19 mouse cellular contexts compared by ENCODE assay signal in the genomic region with DNA sequence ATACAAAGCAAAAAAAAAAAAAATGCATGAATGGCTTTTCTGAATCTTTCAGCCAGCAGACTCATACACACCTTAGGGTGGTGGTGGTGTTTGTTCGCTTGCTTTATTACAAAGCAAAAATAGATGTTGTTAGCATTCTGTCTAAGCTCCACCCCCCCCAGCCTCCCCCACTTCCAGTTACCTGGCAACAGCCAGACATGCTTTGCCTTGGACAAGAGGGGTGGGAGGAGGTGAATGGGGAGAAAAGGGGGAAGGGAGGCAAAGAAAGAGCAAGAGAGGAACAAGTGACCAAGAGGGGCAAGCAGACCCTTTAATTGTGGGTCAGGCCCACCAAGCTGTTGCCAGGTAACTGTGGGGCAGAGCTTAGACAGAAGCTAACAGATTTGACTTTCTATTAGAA.
DNase-seq lines count a peak whose midpoint lies in the region; ATAC-seq and TF ChIP-seq lines count a peak whose summit lies in the region.
"Had no signal": no experiment of that assay in that cellular context is flagged by ENCODE, and none has a peak within 500 bp of the region (broad histone marks: within the 10 kb centered on the region; RNA-seq: fewer than 3 reads in every experiment).

No protein-coding gene starts in this region.

- no peak overlapping the region for H3K9ac ChIP-seq in hindbrain, embryonic 11.5 days (ENCODE audit: low read depth, low read length)
- no peak overlapping the region for H3K9ac ChIP-seq in hindbrain, embryonic 16.5 days (ENCODE audit: low read depth, low read length)
- H3K9ac ChIP-seq in midbrain, embryonic 14.5 days (replicated peaks; ENCODE audit: low read length), result no peak overlapping the region
- H3K9ac ChIP-seq: forebrain, embryonic 15.5 days; heart, embryonic 15.5 days had no signal

- no peaks in the 10 kb centered on the region for H3K27me3 ChIP-seq in hindbrain, embryonic 11.5 days (ENCODE audit: control insufficient read depth, insufficient read depth, low read length)
- H3K27me3 ChIP-seq in hindbrain, embryonic 16.5 days (replicated peaks; ENCODE audit: control insufficient read depth, insufficient read depth, low read length), result no peaks in the 10 kb centered on the region
- H3K27me3 ChIP-seq in midbrain, embryonic 14.5 days (ENCODE audit: control insufficient read depth, insufficient read depth, low read length), result no peaks in the 10 kb centered on the region
- H3K27me3 ChIP-seq: CH12.LX; forebrain, embryonic 15.5 days; heart, embryonic 15.5 days had no signal

- TF ChIP-seq POLR2A in brain, embryonic 14.5 days (IDR thresholded peaks at IDR 0.05; ENCODE audit: borderline replicate concordance, extremely low read depth, insufficient read depth, insufficient read length, poor library complexity, severe bottlenecking), result no peak

- peak; percentile 79 for ATAC-seq in hindbrain, embryonic 11.5 days (ENCODE audit: low FRiP score)
- ATAC-seq in hindbrain, embryonic 16.5 days, result no peak
- no peak for ATAC-seq in midbrain, embryonic 14.5 days (ENCODE audit: low FRiP score, low TSS enrichment)
- ATAC-seq: forebrain, embryonic 15.5 days; hindbrain, postnatal 0 days had no signal

- H3K4me3 ChIP-seq in hindbrain, embryonic 11.5 days (ENCODE audit: low read depth, low read length), result no peak overlapping the region
- H3K4me3 ChIP-seq in hindbrain, embryonic 16.5 days (ENCODE audit: low read length), result no peak overlapping the region
- H3K4me3 ChIP-seq in midbrain, embryonic 14.5 days (replicated peaks; ENCODE audit: low read depth, low read length), result no peak overlapping the region
- H3K4me3 ChIP-seq: embryonic facial prominence, embryonic 10.5 days; forebrain, embryonic 15.5 days; heart, adult 2 months; heart, embryonic 15.5 days had no signal

- H3K36me3 ChIP-seq in hindbrain, embryonic 11.5 days (ENCODE audit: control insufficient read depth, insufficient read depth, low read length), result no peaks in the 10 kb centered on the region
- H3K36me3 ChIP-seq in hindbrain, embryonic 16.5 days (ENCODE audit: control insufficient read depth, insufficient read depth, low read length), result no peaks in the 10 kb centered on the region
- H3K36me3 ChIP-seq in midbrain, embryonic 14.5 days (ENCODE audit: control insufficient read depth, insufficient read depth, low read length), result no peaks in the 10 kb centered on the region
- H3K36me3 ChIP-seq: embryonic facial prominence, embryonic 10.5 days; forebrain, embryonic 15.5 days; heart, embryonic 15.5 days had no signal

- DNase-seq in hindbrain, embryonic 11.5 days (ENCODE audit: low spot score), result peak; percentile 20
- peak; percentile 23 for DNase-seq in brain, embryonic 14.5 days (ENCODE audit: low read depth)
- peak; percentile 29 for DNase-seq in embryo, embryonic 10.5 days (ENCODE audit: low spot score)
- DNase-seq in midbrain, embryonic 14.5 days, result peak; percentile 5
- DNase-seq in left cerebral cortex, adult 9 months (ENCODE audit: low spot score in 2 of 2), result no peak
- DNase-seq: adrenal gland, adult 2 months; adrenal gland, postnatal 25 days; cerebellum, adult 2 months; cerebellum, postnatal 10 days; gastrocnemius, postnatal 10 days; heart, adult 2 months; heart, postnatal 14 days had no signal

- H3K27ac ChIP-seq in hindbrain, embryonic 11.5 days (ENCODE audit: low read depth, low read length), result no peak overlapping the region
- no peak overlapping the region for H3K27ac ChIP-seq in hindbrain, embryonic 16.5 days (ENCODE audit: low read depth, low read length)
- H3K27ac ChIP-seq in midbrain, embryonic 14.5 days (replicated peaks; ENCODE audit: low read depth, low read length), result no peak overlapping the region
- H3K27ac ChIP-seq: embryonic facial prominence, embryonic 10.5 days; forebrain, embryonic 15.5 days; heart, adult 2 months; heart, embryonic 15.5 days; hindbrain, postnatal 0 days had no signal

- H3K4me2 ChIP-seq in hindbrain, embryonic 11.5 days (replicated peaks; ENCODE audit: low read depth, low read length), result no peak overlapping the region
- no peak overlapping the region for H3K4me2 ChIP-seq in hindbrain, embryonic 16.5 days (ENCODE audit: low read length)
- no peak overlapping the region for H3K4me2 ChIP-seq in midbrain, embryonic 14.5 days (ENCODE audit: low read length)
- H3K4me2 ChIP-seq: forebrain, embryonic 15.5 days; heart, embryonic 11.5 days; heart, embryonic 15.5 days had no signal

- H3K4me1 ChIP-seq in hindbrain, embryonic 11.5 days (replicated peaks; ENCODE audit: control insufficient read depth, insufficient read depth, low read length), result no peaks in the 10 kb centered on the region
- no peaks in the 10 kb centered on the region for H3K4me1 ChIP-seq in hindbrain, embryonic 16.5 days (ENCODE audit: control insufficient read depth, insufficient read depth, low read depth, low read length)
- H3K4me1 ChIP-seq in midbrain, embryonic 14.5 days (ENCODE audit: control insufficient read depth, insufficient read depth, low read length), result no peaks in the 10 kb centered on the region
- H3K4me1 ChIP-seq: embryonic facial prominence, embryonic 10.5 days; forebrain, embryonic 15.5 days; heart, embryonic 15.5 days had no signal

- 55% methylated on average over 1 of the region's 1 CpGs for WGBS in hindbrain, embryonic 11.5 days
- 31% methylated on average over 1 of the region's 1 CpGs for WGBS in hindbrain, embryonic 16.5 days
- WGBS in midbrain, embryonic 14.5 days, result 60% methylated on average over 1 of the region's 1 CpGs

- no peaks in the 10 kb centered on the region for H3K9me3 ChIP-seq in hindbrain, embryonic 11.5 days (ENCODE audit: control insufficient read depth, low read length)
- no peaks in the 10 kb centered on the region for H3K9me3 ChIP-seq in hindbrain, embryonic 16.5 days (ENCODE audit: control insufficient read depth, low read length)
- H3K9me3 ChIP-seq in midbrain, embryonic 14.5 days (ENCODE audit: control insufficient read depth, low read length), result no peaks in the 10 kb centered on the region
- H3K9me3 ChIP-seq: embryonic facial prominence, embryonic 10.5 days; forebrain, embryonic 15.5 days; heart, embryonic 15.5 days had no signal

- TF ChIP-seq CTCF in brain, embryonic 14.5 days (IDR thresholded peaks at IDR 0.05; ENCODE audit: borderline replicate concordance, extremely low read depth, insufficient read depth, insufficient read length), result no peak

Comparison
In these comparisons a context has a peak if more than half of its experiments do, and no peak if none do; other contexts are left out.
1. DNase-seq: peak in hindbrain, embryonic 11.5 days (single experiment), brain, embryonic 14.5 days (single experiment), embryo, embryonic 10.5 days (single experiment) and midbrain, embryonic 14.5 days (single experiment); none in left cerebral cortex, adult 9 months (0 of 2).